Mouse (Mus musculus): ENCODE measurements around the gene Scn2b. TPM values are rescaled to one million over a fixed set of nuclear protein-coding genes. Genes with fewer than 3 reads are reported as not detected.

Gene Scn2b
- polyA plus RNA-seq, 1 experiment from 2014 or later, result 4.2 TPM

DNA sequence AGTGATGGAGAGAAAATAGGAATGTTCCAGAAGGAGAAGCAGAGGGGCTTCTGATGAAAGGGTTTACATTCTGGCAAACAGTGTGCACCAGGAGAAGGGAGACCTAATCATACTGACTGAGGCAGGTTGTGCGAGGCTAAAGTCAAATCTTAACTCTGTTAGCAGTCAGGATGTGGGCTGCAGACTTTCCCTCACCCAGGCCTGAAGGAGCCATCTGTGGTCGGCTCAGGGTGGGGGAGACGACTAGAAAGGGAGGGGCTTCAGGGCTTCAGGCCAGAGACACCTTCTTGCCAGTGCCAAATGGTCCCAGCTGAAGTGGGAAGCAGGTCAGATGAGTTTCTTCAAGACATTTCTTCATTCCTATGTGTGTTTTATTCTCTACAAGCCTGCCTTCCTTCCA is 19.2 kb upstream of the Scn2b start:
- WGBS, result 56% methylated on average over 3 of the region's 3 CpGs
- ATAC-seq (ENCODE audit: low FRiP score, low read depth), result no peak
- no peaks in the 10 kb centered on the region for H3K27me3 ChIP-seq (replicated peaks)

DNA sequence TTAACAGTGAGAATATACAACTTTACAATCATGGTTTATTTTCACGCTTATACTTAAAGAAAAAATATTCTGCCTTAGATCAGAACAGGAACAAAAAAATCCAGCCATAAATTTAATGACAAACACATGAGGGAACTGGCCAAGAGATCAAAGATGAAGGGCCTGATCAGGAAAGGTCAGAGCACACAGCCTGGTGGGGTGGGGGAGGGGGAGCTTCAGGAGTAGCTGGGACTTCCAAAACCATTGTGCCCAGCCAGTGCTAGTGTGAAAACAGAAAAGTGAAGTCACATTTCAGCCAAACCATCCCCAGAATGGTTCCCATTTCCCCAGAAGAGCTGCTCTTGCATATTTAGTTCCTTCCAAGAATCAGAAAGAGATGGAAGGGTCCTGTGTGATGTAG is 15.1 kb upstream of the Scn2b start:
- no peak for ATAC-seq (ENCODE audit: low FRiP score, low read depth)
- H3K4me3 ChIP-seq, result no peak overlapping the region
- WGBS, result 81% methylated on average over 1 of the region's 1 CpGs

More for the DNA sequence above, 19.2 kb upstream of the Scn2b start:
- Histone ChIP-seq H3K4me2 (replicated peaks) (no peak overlapping the region), H3K27ac (no peak overlapping the region), H3K4me3 (no peak overlapping the region), H3K9ac (no peak overlapping the region), H3K4me1 (no peaks in the 10 kb centered on the region), H3K36me3 (no peaks in the 10 kb centered on the region), H3K9me3 (no peaks in the 10 kb centered on the region)

DNA sequence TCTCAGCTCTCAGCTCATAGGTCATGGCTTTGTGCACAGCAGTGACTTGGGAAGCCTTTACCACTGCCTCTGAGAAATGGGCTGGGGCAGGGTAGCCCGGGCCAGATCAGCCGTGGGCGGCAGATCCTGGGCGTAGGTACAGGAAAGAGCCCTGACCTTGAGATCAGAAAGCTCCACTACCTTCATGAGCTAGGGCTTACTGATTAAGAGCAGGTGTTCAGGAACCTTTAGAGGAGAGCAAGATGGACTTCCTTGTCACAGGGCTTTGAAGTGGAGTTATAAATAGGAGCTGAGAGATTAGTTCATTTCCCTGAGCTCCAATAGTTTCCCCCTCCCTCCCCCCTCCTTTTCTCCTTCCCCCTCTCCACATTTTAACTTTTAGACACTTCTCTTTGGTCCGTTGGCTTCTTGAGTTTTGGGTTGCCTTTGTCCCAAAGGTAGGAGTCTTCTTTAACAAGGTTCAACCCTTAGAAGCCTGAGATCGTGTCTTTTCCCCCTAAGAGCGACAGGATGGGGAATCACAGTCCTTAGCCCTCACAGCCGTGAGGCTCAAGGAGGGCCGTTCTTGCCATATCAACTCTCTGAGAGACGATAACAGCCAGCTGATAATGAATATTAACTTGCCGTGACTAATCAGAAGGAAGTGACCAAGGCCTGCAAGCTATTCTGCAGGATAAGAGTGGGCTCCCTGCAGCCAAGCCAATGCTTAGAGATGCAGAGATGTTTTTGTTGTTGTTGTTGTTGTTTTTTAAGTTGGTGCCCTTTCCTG is 14.2 kb upstream of the Scn2b start:
- no peak for ATAC-seq (ENCODE audit: low FRiP score, low read depth)
- no peaks in the 10 kb centered on the region for H3K9me3 ChIP-seq
- no peaks in the 10 kb centered on the region for H3K27me3 ChIP-seq (replicated peaks)
- no peaks in the 10 kb centered on the region for H3K4me1 ChIP-seq
- no peak overlapping the region for H3K9ac ChIP-seq
- 70% methylated on average over 11 of the region's 11 CpGs for WGBS
- H3K4me2 ChIP-seq (replicated peaks), result no peak overlapping the region
- no peak overlapping the region for H3K4me3 ChIP-seq
- no peak overlapping the region for H3K27ac ChIP-seq
- no peaks in the 10 kb centered on the region for H3K36me3 ChIP-seq

More for the DNA sequence above, 15.1 kb upstream of the Scn2b start:
- no peak overlapping the region for H3K27ac ChIP-seq
- no peaks in the 10 kb centered on the region for H3K4me1 ChIP-seq
- no peaks in the 10 kb centered on the region for H3K27me3 ChIP-seq (replicated peaks)
- no peak overlapping the region for H3K4me2 ChIP-seq (replicated peaks)
- no peaks in the 10 kb centered on the region for H3K9me3 ChIP-seq
- H3K36me3 ChIP-seq, result no peaks in the 10 kb centered on the region
- no peak overlapping the region for H3K9ac ChIP-seq

DNA sequence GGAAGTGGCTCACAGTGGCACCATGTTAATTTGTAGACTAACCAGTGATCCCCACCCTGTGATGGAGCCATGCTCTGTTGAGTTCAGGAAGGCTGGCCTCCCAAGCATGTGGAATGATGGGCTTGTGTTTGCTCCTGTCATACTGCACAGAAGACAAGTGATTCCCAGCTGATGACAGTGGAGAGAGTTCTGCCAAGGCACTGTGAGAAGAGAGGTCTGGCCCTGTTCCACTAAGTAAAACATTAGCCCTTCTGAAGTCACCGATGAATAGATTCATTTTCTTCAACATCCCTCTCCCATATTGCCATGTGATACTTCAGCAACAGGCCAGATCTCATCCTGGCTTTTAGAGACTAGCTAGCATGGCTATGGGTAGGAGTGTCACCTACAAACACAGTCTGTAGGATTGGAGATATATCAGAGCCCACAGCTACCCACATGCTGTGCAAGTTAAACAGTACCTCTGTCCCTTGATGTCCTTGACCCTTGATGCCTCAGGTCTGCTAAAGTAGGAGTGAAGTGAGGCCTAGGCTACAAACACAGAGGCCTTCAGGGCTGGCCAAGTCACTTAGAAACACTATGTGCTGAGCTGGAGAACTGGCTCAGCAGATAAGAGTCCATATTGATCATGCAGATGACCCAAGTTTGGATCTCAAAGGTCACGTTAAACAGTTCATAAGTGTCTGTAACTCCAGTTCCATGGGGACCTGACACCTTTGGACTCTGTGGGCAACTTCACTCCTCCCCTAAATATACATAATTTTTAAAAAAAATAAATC is 11.8 kb upstream of the Scn2b start:
- H3K9me3 ChIP-seq, result no peaks in the 10 kb centered on the region
- no peak overlapping the region for H3K27ac ChIP-seq
- no peak overlapping the region for H3K9ac ChIP-seq
- H3K4me2 ChIP-seq (replicated peaks), result no peak overlapping the region
- no peaks in the 10 kb centered on the region for H3K4me1 ChIP-seq
- H3K27me3 ChIP-seq (replicated peaks), result no peaks in the 10 kb centered on the region
- H3K4me3 ChIP-seq, result no peak overlapping the region
- no peaks in the 10 kb centered on the region for H3K36me3 ChIP-seq
- 97% methylated on average over 2 of the region's 2 CpGs for WGBS
- ATAC-seq (ENCODE audit: low FRiP score, low read depth), result no peak

DNA sequence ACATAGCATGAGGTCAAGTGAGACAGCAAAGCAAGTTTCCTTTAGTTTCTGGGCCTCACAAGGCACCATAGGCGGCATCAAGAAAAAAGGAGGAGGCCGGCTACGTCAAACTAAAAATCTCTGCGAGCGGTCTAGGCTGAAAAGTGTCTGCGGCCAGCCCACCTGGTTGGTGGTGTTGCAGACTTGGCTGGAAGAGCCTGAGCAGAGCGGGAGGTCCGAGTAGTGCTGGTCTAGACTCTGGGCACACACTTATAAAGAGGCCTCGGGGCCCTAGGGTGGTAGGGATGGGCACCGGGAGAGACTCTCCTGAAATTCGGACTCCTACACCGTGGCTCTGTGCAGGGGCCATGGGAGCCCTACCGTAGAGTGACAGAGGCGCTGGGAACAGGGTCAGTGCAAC is 1.9 kb upstream of the Scn2b start:
- Histone ChIP-seq H3K4me3 (peak overlapping the region; percentile 30; the same call in 1 of the 2 replicates), H3K27me3 (replicated peaks) (peaks cover 3% of the 10 kb centered on the region), H3K9ac (0 out of 2 replicates have a peak overlapping the region, but pooled peaks have one; percentile 13), H3K4me1 (peaks cover 9% of the 10 kb centered on the region; the same call in 1 of the 2 replicates), H3K9me3 (no peaks in the 10 kb centered on the region), H3K36me3 (no peaks in the 10 kb centered on the region), H3K27ac (no peak overlapping the region), H3K4me2 (replicated peaks) (peak overlapping the region; percentile 63)
- no peak for ATAC-seq (ENCODE audit: low FRiP score, low read depth)
- WGBS, result 3% methylated on average over 14 of the region's 14 CpGs

DNA sequence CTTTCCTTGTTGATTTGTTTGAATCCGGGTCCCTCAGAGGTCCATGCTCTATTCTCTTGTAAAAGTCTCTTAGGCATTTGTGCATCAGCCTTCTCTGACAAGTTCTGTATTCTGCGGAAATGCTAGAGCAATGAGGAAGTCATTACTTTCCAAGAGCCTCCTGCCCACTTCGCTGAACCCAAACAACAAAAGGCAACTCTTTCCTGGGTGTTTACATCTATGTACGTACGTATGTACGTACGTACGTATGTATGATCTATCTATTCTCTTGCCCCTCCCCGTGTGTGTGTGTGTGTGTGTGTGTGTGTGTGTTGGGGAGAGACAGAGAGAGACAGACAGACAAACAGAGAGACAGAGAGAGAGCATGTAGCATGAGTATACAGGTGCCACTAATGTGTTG is 763 bp upstream of the Scn2b start:
- Histone ChIP-seq H3K36me3 (no peaks in the 10 kb centered on the region), H3K9ac (no peak overlapping the region), H3K4me2 (replicated peaks) (no peak overlapping the region), H3K9me3 (no peaks in the 10 kb centered on the region), H3K4me3 (no peak overlapping the region), H3K27ac (no peak overlapping the region), H3K4me1 (peaks cover 9% of the 10 kb centered on the region), H3K27me3 (replicated peaks) (peaks cover 3% of the 10 kb centered on the region)
- 62% methylated on average over 9 of the region's 9 CpGs for WGBS
- ATAC-seq (ENCODE audit: low FRiP score, low read depth), result no peak

- no peak for ATAC-seq (ENCODE audit: low FRiP score, low read depth)
- WGBS, result 34% methylated on average over 10 of the region's 10 CpGs
Observed at GRCm38 (mm10) chr9:45118552-45118951, 970 bp downstream of the Scn2b start.

DNA sequence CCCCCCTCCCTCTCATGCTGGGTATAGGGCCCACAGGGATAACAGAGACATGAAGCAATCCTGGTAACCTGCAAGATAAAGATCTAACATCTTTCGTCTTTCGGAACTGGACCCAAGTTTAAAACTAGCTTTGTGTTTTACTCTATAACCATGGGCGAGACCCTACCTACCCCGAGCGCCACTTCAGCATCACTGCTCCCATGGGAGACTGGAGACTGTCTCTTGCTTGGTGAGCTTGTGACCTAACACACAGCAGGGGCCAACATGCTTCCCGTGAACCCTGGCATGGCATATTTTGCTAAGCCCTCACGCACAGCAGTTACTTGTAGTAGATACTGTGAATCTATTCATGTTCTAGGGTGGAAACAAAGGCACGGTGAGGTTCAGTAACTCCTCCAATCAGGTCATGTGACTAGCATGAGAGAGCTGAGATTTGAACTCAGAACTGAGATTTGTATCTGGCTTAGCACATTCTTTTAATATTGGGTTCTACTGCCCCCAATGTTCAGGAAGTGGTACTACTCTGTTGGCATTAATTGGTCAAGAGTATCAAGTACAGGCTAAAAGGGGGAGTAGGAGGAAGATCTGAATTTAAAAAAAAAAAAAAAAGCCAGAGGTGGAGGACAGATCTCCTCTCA is 1.9 kb downstream of the Scn2b start:
- H3K4me2 ChIP-seq (replicated peaks), result peak overlapping the region; percentile 62

More at GRCm38 (mm10) chr9:45118552-45118951, 970 bp downstream of the Scn2b start:
- Histone ChIP-seq H3K4me2 (replicated peaks) (peak overlapping the region; percentile 62), H3K9me3 (no peaks in the 10 kb centered on the region), H3K9ac (peak overlapping the region; percentile 62), H3K36me3 (no peaks in the 10 kb centered on the region), H3K4me1 (peaks cover 17% of the 10 kb centered on the region), H3K27ac (no peak overlapping the region), H3K27me3 (replicated peaks) (peaks cover 3% of the 10 kb centered on the region), H3K4me3 (peak overlapping the region; percentile 54)

DNA sequence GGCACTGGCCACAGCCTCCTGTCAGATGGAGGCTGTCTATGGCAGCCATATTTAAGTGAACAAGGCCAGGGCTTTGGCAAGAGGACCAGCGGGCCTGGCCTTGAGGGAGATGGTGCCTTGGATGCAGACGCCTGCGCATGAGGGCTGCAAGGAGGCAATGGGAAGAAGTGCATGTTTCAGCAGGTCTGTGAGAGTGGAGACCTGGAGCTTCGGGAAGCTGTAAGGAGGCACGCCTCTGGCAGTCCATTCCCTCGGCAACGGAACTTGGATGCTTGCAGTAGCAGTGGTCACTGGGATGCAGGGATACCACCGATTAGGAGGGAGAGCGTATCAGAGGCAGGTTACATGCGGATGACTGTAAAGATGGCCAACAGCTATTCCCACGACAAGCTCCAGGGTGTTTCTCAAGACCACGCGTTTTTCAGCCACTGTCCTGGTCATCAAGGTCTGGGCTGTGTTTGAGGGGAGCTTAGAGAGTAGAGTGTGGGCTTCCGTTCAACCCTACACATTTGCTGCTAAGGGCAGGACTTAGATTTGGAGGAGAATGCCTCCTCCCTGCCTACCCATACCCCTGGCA is 2.5 kb downstream of the Scn2b start:
- Histone ChIP-seq H3K9ac (no peak overlapping the region), H3K4me1 (peaks cover 17% of the 10 kb centered on the region), H3K27ac (no peak overlapping the region), H3K27me3 (replicated peaks) (peaks cover 3% of the 10 kb centered on the region), H3K9me3 (no peaks in the 10 kb centered on the region), H3K4me3 (no peak overlapping the region), H3K36me3 (no peaks in the 10 kb centered on the region), H3K4me2 (replicated peaks) (no peak overlapping the region)
- ATAC-seq (ENCODE audit: low FRiP score, low read depth), result no peak
- 90% methylated on average over 14 of the region's 14 CpGs for WGBS

More for the DNA sequence above, 1.9 kb downstream of the Scn2b start:
- no peak overlapping the region for H3K4me3 ChIP-seq
- H3K36me3 ChIP-seq, result no peaks in the 10 kb centered on the region
- H3K9ac ChIP-seq, result no peak overlapping the region
- H3K9me3 ChIP-seq, result no peaks in the 10 kb centered on the region
- H3K4me1 ChIP-seq, result peaks cover 17% of the 10 kb centered on the region
- no peak for ATAC-seq (ENCODE audit: low FRiP score, low read depth)
- WGBS, result 92% methylated on average over 8 of the region's 8 CpGs
- peaks cover 3% of the 10 kb centered on the region for H3K27me3 ChIP-seq (replicated peaks)
- H3K27ac ChIP-seq, result no peak overlapping the region

DNA sequence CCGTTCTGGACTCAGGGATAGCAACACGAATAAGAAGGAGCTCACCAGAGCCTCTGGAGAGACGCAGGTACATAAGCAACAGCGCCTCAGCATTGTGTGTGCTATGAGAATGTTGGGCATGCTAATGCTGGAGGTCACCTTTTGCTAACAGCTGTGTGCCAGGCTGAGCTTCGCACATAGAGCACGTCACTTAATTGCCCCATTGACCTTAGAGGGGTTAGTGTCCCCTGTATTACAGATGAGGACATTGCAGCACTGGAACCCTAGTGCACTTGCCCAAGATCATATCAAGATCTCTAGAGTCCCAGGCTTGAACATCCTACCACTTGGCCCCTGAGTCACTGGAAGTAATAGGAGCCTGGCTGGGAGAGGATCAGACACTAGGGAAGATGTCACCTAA is 3.0 kb downstream of the Scn2b start:
- Histone ChIP-seq H3K4me2 (replicated peaks) (no peak overlapping the region), H3K27me3 (replicated peaks) (peaks cover 3% of the 10 kb centered on the region), H3K4me3 (no peak overlapping the region), H3K9ac (no peak overlapping the region), H3K27ac (no peak overlapping the region), H3K36me3 (peaks cover 5% of the 10 kb centered on the region), H3K9me3 (no peaks in the 10 kb centered on the region), H3K4me1 (peaks cover 17% of the 10 kb centered on the region)
- WGBS, result 88% methylated on average over 6 of the region's 6 CpGs
- no peak for ATAC-seq (ENCODE audit: low FRiP score, low read depth)

- 59% methylated on average over 6 of the region's 6 CpGs for WGBS
- no peak overlapping the region for H3K4me3 ChIP-seq
- 0 out of 2 replicates have a peak overlapping the region, but pooled peaks have one; percentile 40 for H3K9ac ChIP-seq
- no peak overlapping the region for H3K4me2 ChIP-seq (replicated peaks)
- H3K36me3 ChIP-seq, result peaks cover 8% of the 10 kb centered on the region
- no peak overlapping the region for H3K27ac ChIP-seq
- H3K9me3 ChIP-seq, result no peaks in the 10 kb centered on the region
- H3K27me3 ChIP-seq (replicated peaks), result peaks cover 2% of the 10 kb centered on the region
- peaks cover 15% of the 10 kb centered on the region for H3K4me1 ChIP-seq
- ATAC-seq (ENCODE audit: low FRiP score, low read depth), result no peak
Observed at GRCm38 (mm10) chr9:45121001-45121400, 3.4 kb downstream of the Scn2b start.

- ATAC-seq (ENCODE audit: low FRiP score, low read depth), result peak; percentile 48; the same call in 1 of the 2 replicates
- Histone ChIP-seq H3K36me3 (peaks cover 13% of the 10 kb centered on the region), H3K27me3 (replicated peaks) (peaks cover 4% of the 10 kb centered on the region; the same call in 1 of the 2 replicates), H3K9ac (no peak overlapping the region), H3K27ac (no peak overlapping the region), H3K9me3 (no peaks in the 10 kb centered on the region), H3K4me1 (peaks cover 12% of the 10 kb centered on the region), H3K4me3 (no peak overlapping the region), H3K4me2 (replicated peaks) (peak overlapping the region; percentile 45)
- 4% methylated on average over 10 of the region's 10 CpGs for WGBS
Observed at GRCm38 (mm10) chr9:45121769-45122168, 4.2 kb downstream of the Scn2b start.
